Mouse (Mus musculus) bone marrow macrophage, adult 2 months (primary cell): ENCODE results near the gene Sec1.

Experiments
- CTCF ChIP-seq: IDR thresholded peaks from 2 replicates; pipeline ENCODE4 v1.5.1; 2012; ENCODE audit warnings: low read depth, mild to moderate bottlenecking, low read length, moderate library complexity
- POLR2A ChIP-seq: IDR thresholded peaks from 2 replicates; pipeline ENCODE4 v1.6.1; 2012; ENCODE audit warnings: mild to moderate bottlenecking, low read depth, low read length, borderline replicate concordance

DNA sequence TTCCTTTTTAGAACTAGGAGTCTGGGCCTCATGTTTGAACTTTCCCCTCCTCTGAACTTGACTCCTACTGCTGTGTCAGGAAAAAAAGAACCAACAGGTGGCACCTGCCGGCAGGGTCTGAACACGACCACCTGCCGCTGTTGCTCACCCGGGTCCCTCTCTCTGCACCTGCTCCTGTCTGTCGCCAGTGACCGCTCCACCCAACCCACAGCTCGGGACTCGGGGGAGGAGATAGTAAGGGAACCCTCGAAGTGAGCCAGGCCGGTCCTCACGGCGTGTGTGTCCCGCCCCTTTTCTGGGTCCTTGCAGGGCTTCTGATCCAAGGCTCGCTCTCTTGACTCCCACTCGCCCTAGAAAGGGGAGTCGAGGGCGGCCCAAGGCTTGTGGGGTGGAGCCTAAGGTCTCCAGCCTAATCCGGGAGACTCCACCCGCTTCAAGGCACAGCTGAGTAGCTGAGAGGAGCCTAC, 54.6 kb downstream of the Sec1 start, which contains the start of gene Mamstr:
- no peak for TF ChIP-seq CTCF
- TF ChIP-seq POLR2A: no peak
